In the genomic region with DNA sequence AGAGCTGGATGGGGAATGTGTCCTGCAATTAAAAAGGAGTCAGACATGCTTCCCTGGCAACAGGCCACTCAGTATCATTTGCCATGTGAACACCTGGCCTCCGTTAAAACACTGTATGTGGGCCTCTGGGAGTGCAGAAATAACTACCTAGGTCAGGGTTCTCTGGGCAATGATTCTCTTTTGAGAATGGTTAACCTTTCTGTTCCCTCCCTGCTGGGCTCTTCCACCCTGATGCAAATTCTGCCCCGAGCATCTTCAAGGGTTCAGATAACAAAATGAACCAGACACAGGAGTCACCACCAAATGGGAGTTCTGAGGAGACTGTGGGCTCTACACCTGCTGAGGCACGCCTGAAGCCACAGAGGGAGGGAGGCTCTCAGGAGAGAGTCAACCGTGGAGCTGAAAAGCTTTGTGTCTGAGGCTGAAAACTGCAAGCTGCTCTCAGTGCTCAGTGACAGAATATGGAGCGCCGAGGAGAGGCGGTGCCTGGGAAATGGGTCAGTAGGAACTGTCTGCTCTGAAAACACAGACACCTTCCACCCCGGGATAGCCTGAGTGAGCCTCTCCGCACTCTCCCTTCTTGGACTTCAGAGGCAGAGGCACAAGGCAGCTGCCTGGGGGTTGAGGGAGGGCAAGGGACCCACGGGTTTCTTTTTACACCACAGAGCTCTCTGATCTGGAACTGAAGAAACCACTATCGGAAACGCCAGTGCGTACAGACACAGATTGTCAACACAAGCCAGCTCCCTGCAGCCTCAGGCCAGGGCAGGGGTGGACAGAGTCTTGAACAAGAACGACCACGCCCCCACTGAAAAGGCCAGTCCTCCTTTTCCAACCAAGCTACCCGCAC, we compare ENCODE assay signal across 8 mouse cellular contexts. TPM values are rescaled to one million over a fixed set of nuclear protein-coding genes. Genes with fewer than 3 reads are reported as not detected.
DNase-seq lines count a peak whose midpoint lies in the region; ATAC-seq lines count a peak whose summit lies in the region.
"Had no signal": no experiment of that assay in that cellular context is flagged by ENCODE, and none has a peak within 500 bp of the region (broad histone marks: within the 10 kb centered on the region; RNA-seq: fewer than 3 reads in every experiment).

No protein-coding gene starts in this region.

- DNase-seq in midbrain, embryonic 11.5 days (ENCODE audit: low spot score, missing footprints): peak; percentile 86
- DNase-seq in heart, embryonic 10.5 days (ENCODE audit: low spot score): no peak
- DNase-seq in thymus, adult 18-20 months: peak; percentile 59 to 78
- DNase-seq in adrenal gland, adult 18-20 months (ENCODE audit: low spot score in 2 of 2): no peak
- no peak for DNase-seq in left cerebral cortex, postnatal 14 days (ENCODE audit: low spot score in 2 of 2)

- no peak for ATAC-seq in midbrain, embryonic 11.5 days (ENCODE audit: low FRiP score)
- no peak for ATAC-seq in midbrain, embryonic 15.5 days (replicated peaks)
- no peak for ATAC-seq in limb, embryonic 15.5 days (ENCODE audit: insufficient number of reproducible peaks, low FRiP score, low TSS enrichment, low read depth)

- no peaks in the 10 kb centered on the region for H3K9me3 ChIP-seq in midbrain, embryonic 11.5 days (ENCODE audit: control insufficient read depth, low read length)
- no peaks in the 10 kb centered on the region for H3K9me3 ChIP-seq in midbrain, embryonic 15.5 days
- no peaks in the 10 kb centered on the region for H3K9me3 ChIP-seq in heart, embryonic 10.5 days
- H3K9me3 ChIP-seq in limb, embryonic 15.5 days: no peaks in the 10 kb centered on the region

- WGBS in midbrain, embryonic 11.5 days: 50% methylated on average over 16 of the region's 16 CpGs
- 47% methylated on average over 16 of the region's 16 CpGs for WGBS in midbrain, embryonic 15.5 days
- 26% methylated on average over 16 of the region's 16 CpGs for WGBS in heart, embryonic 10.5 days
- WGBS in limb, embryonic 15.5 days: 26% methylated on average over 16 of the region's 16 CpGs

- H3K4me3 ChIP-seq in midbrain, embryonic 11.5 days (ENCODE audit: low read depth, low read length): no peak overlapping the region
- H3K4me3 ChIP-seq in midbrain, embryonic 15.5 days: no peak overlapping the region
- H3K4me3 ChIP-seq in heart, embryonic 10.5 days: 0 out of 2 replicates have a peak overlapping the region, but pooled peaks have one; percentile 3
- no peak overlapping the region for H3K4me3 ChIP-seq in limb, embryonic 15.5 days

- H3K27ac ChIP-seq in midbrain, embryonic 11.5 days (ENCODE audit: low read depth, low read length): no peak overlapping the region
- H3K27ac ChIP-seq in midbrain, embryonic 15.5 days: no peak overlapping the region
- peak overlapping the region; percentile 69; the same call in 1 of the 2 replicates for H3K27ac ChIP-seq in heart, embryonic 10.5 days
- peak overlapping the region; percentile 63; the same call in 1 of the 2 replicates for H3K27ac ChIP-seq in limb, embryonic 15.5 days
- H3K27ac ChIP-seq: liver, embryonic 14.5 days had no signal

- no peaks in the 10 kb centered on the region for H3K27me3 ChIP-seq in midbrain, embryonic 11.5 days (ENCODE audit: control insufficient read depth, insufficient read depth, low read length)
- H3K27me3 ChIP-seq in midbrain, embryonic 15.5 days (replicated peaks): no peaks in the 10 kb centered on the region
- H3K27me3 ChIP-seq in heart, embryonic 10.5 days (ENCODE audit: insufficient read depth, poor library complexity, severe bottlenecking): no peaks in the 10 kb centered on the region; the same call in 1 of the 2 replicates
- no peaks in the 10 kb centered on the region for H3K27me3 ChIP-seq in limb, embryonic 15.5 days

- intact Hi-C loops in left cerebral cortex, postnatal 14 days (cut with DNase I): no loop called here

- H3K4me2 ChIP-seq in midbrain, embryonic 11.5 days: no peak overlapping the region
- H3K4me2 ChIP-seq in midbrain, embryonic 15.5 days: no peak overlapping the region
- no peak overlapping the region for H3K4me2 ChIP-seq in limb, embryonic 15.5 days

- peaks cover 9% of the 10 kb centered on the region; the same call in 1 of the 2 replicates for H3K4me1 ChIP-seq in midbrain, embryonic 11.5 days (ENCODE audit: control insufficient read depth, insufficient read depth, low read length)
- peaks cover 25% of the 10 kb centered on the region for H3K4me1 ChIP-seq in midbrain, embryonic 15.5 days
- H3K4me1 ChIP-seq in heart, embryonic 10.5 days: peaks cover 89% of the 10 kb centered on the region
- H3K4me1 ChIP-seq in limb, embryonic 15.5 days: peaks cover 58% of the 10 kb centered on the region

- H3K36me3 ChIP-seq in midbrain, embryonic 11.5 days (ENCODE audit: control insufficient read depth, insufficient read depth, low read length): no peaks in the 10 kb centered on the region
- H3K36me3 ChIP-seq in midbrain, embryonic 15.5 days (replicated peaks): no peaks in the 10 kb centered on the region
- no peaks in the 10 kb centered on the region for H3K36me3 ChIP-seq in heart, embryonic 10.5 days
- H3K36me3 ChIP-seq in limb, embryonic 15.5 days: no peaks in the 10 kb centered on the region

- no peak overlapping the region for H3K9ac ChIP-seq in midbrain, embryonic 11.5 days (ENCODE audit: low read length)
- H3K9ac ChIP-seq in midbrain, embryonic 15.5 days: no peak overlapping the region
- H3K9ac ChIP-seq in limb, embryonic 15.5 days: no peak overlapping the region
- H3K9ac ChIP-seq: liver, embryonic 14.5 days had no signal

RNA-seq across cellular contexts. Expression of a gene that starts 12.6 kb away (rescaled TPM):
- 17.3 and 19.9 TPM in 2 replicates for polyA plus RNA-seq in midbrain, embryonic 11.5 days (2014; fragmentation: Nextera tagmentation; extraction: Ambion mirVana)
- polyA plus RNA-seq in midbrain, embryonic 15.5 days (2015; fragmentation: Nextera tagmentation; extraction: Ambion mirVana): 25.0 and 25.8 TPM in 2 replicates
- 8.3 and 10.3 TPM in 2 replicates for polyA plus RNA-seq in heart, embryonic 10.5 days (2016; fragmentation: Nextera tagmentation; extraction: Ambion mirVana)
- polyA plus RNA-seq in limb, embryonic 15.5 days (2015; fragmentation: Nextera tagmentation; extraction: Ambion mirVana): 15.3 and 17.7 TPM in 2 replicates
- 10 to 100 TPM; 40.6 to 68.6 TPM for total RNA-seq in adrenal gland, adult 18-20 months (2021)
- 10 to 100 TPM; 46.6 to 46.8 TPM for total RNA-seq in left cerebral cortex, postnatal 14 days (2021)

RNA-seq across cellular contexts. Expression of a gene that starts 40.9 kb away (rescaled TPM):
- 6.7 and 8.1 TPM in 2 replicates for polyA plus RNA-seq in midbrain, embryonic 11.5 days (2014; fragmentation: Nextera tagmentation; extraction: Ambion mirVana)
- polyA plus RNA-seq in midbrain, embryonic 15.5 days (2015; fragmentation: Nextera tagmentation; extraction: Ambion mirVana): 14.3 and 15.1 TPM in 2 replicates
- 9.5 and 11.6 TPM in 2 replicates for polyA plus RNA-seq in heart, embryonic 10.5 days (2016; fragmentation: Nextera tagmentation; extraction: Ambion mirVana)
- 12.4 TPM in 2 replicates for polyA plus RNA-seq in limb, embryonic 15.5 days (2015; fragmentation: Nextera tagmentation; extraction: Ambion mirVana)
- total RNA-seq in adrenal gland, adult 18-20 months (2021): 10 to 100 TPM; 28.2 to 29.1 TPM
- total RNA-seq in left cerebral cortex, postnatal 14 days (2021): 10 to 100 TPM; 23.2 to 24.5 TPM

Comparison
In these comparisons a context has a peak if more than half of its experiments do, and no peak if none do; other contexts are left out.
1. DNase-seq: peak in midbrain, embryonic 11.5 days (single experiment) and thymus, adult 18-20 months (2 of 2); none in heart, embryonic 10.5 days (single experiment), adrenal gland, adult 18-20 months (0 of 2) and left cerebral cortex, postnatal 14 days (0 of 2).
2. H3K27ac ChIP-seq: peak in heart, embryonic 10.5 days (single experiment) and limb, embryonic 15.5 days (single experiment); none in midbrain, embryonic 11.5 days (single experiment) and midbrain, embryonic 15.5 days (single experiment).